ENCODE assay signal across 9 mouse cellular contexts in genomic region chr16:29575620-29576019, GRCm38 (mm10). TPM values are rescaled to one million over a fixed set of nuclear protein-coding genes. Genes with fewer than 3 reads are reported as not detected.
DNase-seq lines count a peak whose midpoint lies in the region; ATAC-seq and TF ChIP-seq lines count a peak whose summit lies in the region.
"Had no signal": no experiment of that assay in that cellular context is flagged by ENCODE, and none has a peak within 500 bp of the region (broad histone marks: within the 10 kb centered on the region; RNA-seq: fewer than 3 reads in every experiment).

No protein-coding gene starts in this region.

- no peak overlapping the region for H3K27ac ChIP-seq in hindbrain, embryonic 14.5 days
- H3K27ac ChIP-seq in hindbrain, embryonic 16.5 days (ENCODE audit: low read depth, low read length) = no peak overlapping the region
- no peak overlapping the region for H3K27ac ChIP-seq in midbrain, postnatal 0 days (ENCODE audit: low read depth, low read length)
- H3K27ac ChIP-seq in midbrain, embryonic 15.5 days = no peak overlapping the region
- H3K27ac ChIP-seq: neural tube, embryonic 13.5 days had no signal

- H3K27me3 ChIP-seq in hindbrain, embryonic 14.5 days (ENCODE audit: control insufficient read depth, insufficient read depth, low read length) = no peaks in the 10 kb centered on the region
- H3K27me3 ChIP-seq in hindbrain, embryonic 16.5 days (replicated peaks; ENCODE audit: control insufficient read depth, insufficient read depth, low read length) = no peaks in the 10 kb centered on the region
- H3K27me3 ChIP-seq in midbrain, postnatal 0 days (ENCODE audit: insufficient read depth, low read length) = no peaks in the 10 kb centered on the region
- no peaks in the 10 kb centered on the region; the same call in 1 of the 2 replicates for H3K27me3 ChIP-seq in midbrain, embryonic 15.5 days (replicated peaks)
- H3K27me3 ChIP-seq: neural tube, embryonic 13.5 days had no signal

- H3K4me2 ChIP-seq in hindbrain, embryonic 14.5 days (replicated peaks) = no peak overlapping the region
- H3K4me2 ChIP-seq in hindbrain, embryonic 16.5 days (ENCODE audit: low read length) = no peak overlapping the region
- no peak overlapping the region for H3K4me2 ChIP-seq in midbrain, postnatal 0 days (ENCODE audit: low read depth, low read length, poor library complexity, severe bottlenecking)
- H3K4me2 ChIP-seq in midbrain, embryonic 15.5 days = no peak overlapping the region
- H3K4me2 ChIP-seq: neural tube, embryonic 13.5 days had no signal

- H3K4me3 ChIP-seq in hindbrain, embryonic 14.5 days (replicated peaks; ENCODE audit: low read length) = no peak overlapping the region
- no peak overlapping the region for H3K4me3 ChIP-seq in hindbrain, embryonic 16.5 days (ENCODE audit: low read length)
- H3K4me3 ChIP-seq in midbrain, postnatal 0 days (ENCODE audit: low read depth, low read length) = no peak overlapping the region
- no peak overlapping the region for H3K4me3 ChIP-seq in midbrain, embryonic 15.5 days
- H3K4me3 ChIP-seq: neural tube, embryonic 13.5 days had no signal

- H3K9me3 ChIP-seq in hindbrain, embryonic 14.5 days (ENCODE audit: control insufficient read depth, low read length) = no peaks in the 10 kb centered on the region
- no peaks in the 10 kb centered on the region for H3K9me3 ChIP-seq in hindbrain, embryonic 16.5 days (ENCODE audit: control insufficient read depth, low read length)
- no peaks in the 10 kb centered on the region for H3K9me3 ChIP-seq in midbrain, postnatal 0 days (ENCODE audit: low read length)
- H3K9me3 ChIP-seq in midbrain, embryonic 15.5 days = no peaks in the 10 kb centered on the region
- H3K9me3 ChIP-seq: neural tube, embryonic 13.5 days had no signal

- ATAC-seq in hindbrain, embryonic 14.5 days (ENCODE audit: low FRiP score) = no peak
- ATAC-seq in hindbrain, embryonic 16.5 days = no peak
- ATAC-seq in midbrain, postnatal 0 days (ENCODE audit: low FRiP score) = no peak
- no peak for ATAC-seq in midbrain, embryonic 15.5 days (replicated peaks)

- peak; percentile 90 for TF ChIP-seq CTCF in midbrain, postnatal 0 days (IDR thresholded peaks at IDR 0.05)

- H3K36me3 ChIP-seq in hindbrain, embryonic 14.5 days (replicated peaks; ENCODE audit: control insufficient read depth, insufficient read depth) = no peaks in the 10 kb centered on the region
- no peaks in the 10 kb centered on the region for H3K36me3 ChIP-seq in hindbrain, embryonic 16.5 days (ENCODE audit: control insufficient read depth, insufficient read depth, low read length)
- H3K36me3 ChIP-seq in midbrain, postnatal 0 days (ENCODE audit: insufficient read depth, low read length) = no peaks in the 10 kb centered on the region
- H3K36me3 ChIP-seq in midbrain, embryonic 15.5 days (replicated peaks) = no peaks in the 10 kb centered on the region
- H3K36me3 ChIP-seq: neural tube, embryonic 13.5 days had no signal

- WGBS in hindbrain, embryonic 14.5 days = 19% methylated on average over 5 of the region's 5 CpGs
- 12% methylated on average over 5 of the region's 5 CpGs for WGBS in hindbrain, embryonic 16.5 days
- WGBS in midbrain, postnatal 0 days = 11% methylated on average over 5 of the region's 5 CpGs
- WGBS in midbrain, embryonic 15.5 days = 9% methylated on average over 5 of the region's 5 CpGs

- H3K9ac ChIP-seq in hindbrain, embryonic 14.5 days = no peak overlapping the region
- H3K9ac ChIP-seq in hindbrain, embryonic 16.5 days (ENCODE audit: low read depth, low read length) = no peak overlapping the region
- H3K9ac ChIP-seq in midbrain, postnatal 0 days (replicated peaks; ENCODE audit: low read length, poor library complexity, severe bottlenecking) = no peak overlapping the region
- no peak overlapping the region for H3K9ac ChIP-seq in midbrain, embryonic 15.5 days
- H3K9ac ChIP-seq: neural tube, embryonic 13.5 days had no signal

- peak; percentile 63 for DNase-seq in hindbrain, embryonic 14.5 days (ENCODE audit: low spot score)
- peak; percentile 75 for DNase-seq in midbrain, postnatal 0 days (ENCODE audit: low spot score)
- DNase-seq in adipocyte (ENCODE audit: low spot score) = peak; percentile 19
- DNase-seq in right cerebral cortex, postnatal 14 days = peak; percentile 16
- no peak for DNase-seq in ovary, postnatal 36 days (ENCODE audit: low spot score)
- DNase-seq in cerebellum, postnatal 36 days = no peak

- H3K4me1 ChIP-seq in hindbrain, embryonic 14.5 days (replicated peaks; ENCODE audit: control insufficient read depth, insufficient read depth, low read length) = peaks cover 9% of the 10 kb centered on the region
- peaks cover 7% of the 10 kb centered on the region for H3K4me1 ChIP-seq in hindbrain, embryonic 16.5 days (ENCODE audit: control insufficient read depth, insufficient read depth, low read depth, low read length)
- H3K4me1 ChIP-seq in midbrain, postnatal 0 days (ENCODE audit: insufficient read depth, low read length) = 0 out of 2 replicates have a peak, but pooled peaks cover 4% of the 10 kb centered on the region
- peaks cover 10% of the 10 kb centered on the region for H3K4me1 ChIP-seq in midbrain, embryonic 15.5 days

RNA-seq across cellular contexts. Expression of gene Opa1, which starts 3.5 kb away (rescaled TPM):
- polyA plus RNA-seq in hindbrain, embryonic 14.5 days (2014; fragmentation: Nextera tagmentation; extraction: Ambion mirVana) = 64.4 and 71.6 TPM in 2 replicates
- 41.6 and 48.1 TPM in 2 replicates for polyA plus RNA-seq in hindbrain, embryonic 16.5 days (2015; fragmentation: Nextera tagmentation; extraction: Ambion mirVana)
- 77.4 and 106 TPM in 2 replicates for total RNA-seq in midbrain, postnatal 0 days (2014; rRNA removed)
- 42.5 and 43.9 TPM in 2 replicates for polyA plus RNA-seq in midbrain, postnatal 0 days (2015; fragmentation: Nextera tagmentation; extraction: Ambion mirVana)
- 45.1 and 48.5 TPM in 2 replicates for polyA plus RNA-seq in midbrain, embryonic 15.5 days (2015; fragmentation: Nextera tagmentation; extraction: Ambion mirVana)

RNA-seq across cellular contexts. Expression of gene Atp13a4, which starts 31.0 kb away (rescaled TPM):
- polyA plus RNA-seq in hindbrain, embryonic 14.5 days (2014; fragmentation: Nextera tagmentation; extraction: Ambion mirVana) = 1.9 and 2.7 TPM in 2 replicates
- 3.6 and 4.5 TPM in 2 replicates for polyA plus RNA-seq in hindbrain, embryonic 16.5 days (2015; fragmentation: Nextera tagmentation; extraction: Ambion mirVana)
- total RNA-seq in midbrain, postnatal 0 days (2014; rRNA removed) = 3.0 and 5.9 TPM in 2 replicates
- 3.1 and 4.2 TPM in 2 replicates for polyA plus RNA-seq in midbrain, postnatal 0 days (2015; fragmentation: Nextera tagmentation; extraction: Ambion mirVana)
- polyA plus RNA-seq in midbrain, embryonic 15.5 days (2015; fragmentation: Nextera tagmentation; extraction: Ambion mirVana) = 1.5 and 1.7 TPM in 2 replicates

Comparison
In these comparisons a context has a peak if more than half of its experiments do, and no peak if none do; other contexts are left out.
1. DNase-seq: peak in hindbrain, embryonic 14.5 days (single experiment), midbrain, postnatal 0 days (single experiment), adipocyte (single experiment) and right cerebral cortex, postnatal 14 days (single experiment); none in ovary, postnatal 36 days (single experiment) and cerebellum, postnatal 36 days (0 of 2).